Comparison of ENCODE assay signal across 25 mouse cellular contexts in the genomic region with DNA sequence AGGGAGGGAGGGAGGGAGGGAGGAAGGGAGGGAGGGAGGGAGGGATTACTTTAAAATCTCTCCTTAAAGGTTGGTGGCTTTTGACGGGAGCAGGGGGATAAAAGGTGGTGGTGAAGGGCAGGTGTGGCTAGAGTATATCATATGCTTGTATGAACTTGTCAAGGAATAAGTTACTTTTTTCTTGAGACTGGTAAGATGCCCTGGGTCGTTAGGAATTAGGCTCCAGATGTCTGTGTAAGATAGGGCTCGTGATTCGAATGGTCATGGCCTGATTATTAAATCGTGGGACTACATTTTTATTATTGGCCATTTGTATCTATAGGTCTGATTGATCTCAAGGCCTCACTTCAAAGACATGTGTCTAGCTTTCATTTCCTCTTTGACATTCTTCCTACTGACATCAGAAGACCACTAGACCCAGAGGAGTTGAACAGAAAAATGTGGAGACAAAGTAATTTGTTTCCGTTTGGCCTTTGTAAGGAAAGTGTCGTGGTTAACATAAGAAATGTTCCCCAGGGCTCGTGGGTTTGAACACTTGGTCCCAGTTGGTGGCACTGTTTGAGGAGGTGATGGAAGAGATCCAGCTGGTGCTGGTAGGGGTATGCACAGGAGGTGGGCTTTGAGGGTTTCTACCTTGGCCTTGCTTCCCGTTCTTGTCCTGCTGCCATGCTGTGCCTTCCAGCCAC. TPM values are rescaled to one million over a fixed set of nuclear protein-coding genes. Genes with fewer than 3 reads are reported as not detected.
DNase-seq lines count a peak whose midpoint lies in the region; ATAC-seq lines count a peak whose summit lies in the region.
"Had no signal": no experiment of that assay in that cellular context is flagged by ENCODE, and none has a peak within 500 bp of the region (broad histone marks: within the 10 kb centered on the region; RNA-seq: fewer than 3 reads in every experiment).

No protein-coding gene starts in this region.

- H3K36me3 ChIP-seq in macrophage (ENCODE audit: inconsistent target) = no peaks in the 10 kb centered on the region
- H3K36me3 ChIP-seq in hindbrain, embryonic 14.5 days (replicated peaks; ENCODE audit: control insufficient read depth, insufficient read depth) = no peaks in the 10 kb centered on the region
- H3K36me3 ChIP-seq: forebrain, embryonic 10.5 days; heart, embryonic 12.5 days; heart, embryonic 15.5 days; hindbrain, embryonic 15.5 days; intestine, embryonic 15.5 days had no signal

- ATAC-seq in hindbrain, embryonic 14.5 days (ENCODE audit: low FRiP score) = no peak
- ATAC-seq: activated CD4-positive, CD25-positive, alpha-beta regulatory T cell, adult 4 months; forebrain, embryonic 13.5 days; forebrain, embryonic 16.5 days; intestine, embryonic 15.5 days; Patski had no signal

- 42% methylated on average over 9 of the region's 9 CpGs for WGBS in macrophage (ENCODE audit: missing documents)
- 55% methylated on average over 9 of the region's 9 CpGs for WGBS in hindbrain, embryonic 14.5 days

- H3K4me3 ChIP-seq in macrophage (ENCODE audit: inconsistent target) = no peak overlapping the region
- H3K4me3 ChIP-seq in hindbrain, embryonic 14.5 days (replicated peaks; ENCODE audit: low read length) = no peak overlapping the region
- H3K4me3 ChIP-seq: forebrain, embryonic 10.5 days; forebrain, embryonic 13.5 days; heart, embryonic 12.5 days; heart, embryonic 15.5 days; hindbrain, embryonic 15.5 days; intestine, embryonic 15.5 days had no signal

- H3K9me3 ChIP-seq in hindbrain, embryonic 14.5 days (ENCODE audit: control insufficient read depth, low read length) = no peaks in the 10 kb centered on the region
- H3K9me3 ChIP-seq: forebrain, embryonic 10.5 days; forebrain, embryonic 13.5 days; heart, embryonic 12.5 days; heart, embryonic 15.5 days; hindbrain, embryonic 15.5 days; intestine, embryonic 15.5 days had no signal

- H3K9ac ChIP-seq in hindbrain, embryonic 14.5 days = no peak overlapping the region
- H3K9ac ChIP-seq: forebrain, embryonic 13.5 days; heart, embryonic 12.5 days; heart, embryonic 15.5 days; hindbrain, embryonic 15.5 days; intestine, embryonic 15.5 days had no signal

- DNase-seq in 3T3-L1 (ENCODE audit: low read depth, low spot score) (peak; percentile 58), A20 (ENCODE audit: low read depth, low spot score) (peak; percentile 48), R1 (ENCODE audit: low read depth, low spot score) (peak; percentile 23)
- DNase-seq in hindbrain, embryonic 14.5 days (ENCODE audit: low spot score) = no peak
- DNase-seq in gastrocnemius, adult 8-10 months (ENCODE audit: low spot score in 2 of 2) = no peak
- no peak for DNase-seq in left cerebral cortex, adult 11 months (ENCODE audit: low spot score)
- DNase-seq: adrenal gland, adult 8-10 months; adrenal gland, postnatal 25 days; cerebellum, adult 11 months; cerebellum, adult 2 months; cerebellum, postnatal 10 days; gastrocnemius, postnatal 14 days; heart, postnatal 10 days; heart, postnatal 4 days; kidney, adult 18-20 months had no signal

- peaks cover 24% of the 10 kb centered on the region; the same call in 1 of the 2 replicates for H3K79me2 ChIP-seq in macrophage (ENCODE audit: inconsistent target)

- peaks cover 9% of the 10 kb centered on the region for H3K4me1 ChIP-seq in hindbrain, embryonic 14.5 days (replicated peaks; ENCODE audit: control insufficient read depth, insufficient read depth, low read length)
- H3K4me1 ChIP-seq: intestine, embryonic 15.5 days had no signal

- H3K27me3 ChIP-seq in hindbrain, embryonic 14.5 days (ENCODE audit: control insufficient read depth, insufficient read depth, low read length) = no peaks in the 10 kb centered on the region
- H3K27me3 ChIP-seq: forebrain, embryonic 13.5 days; heart, embryonic 12.5 days; heart, embryonic 15.5 days; hindbrain, embryonic 15.5 days; intestine, embryonic 15.5 days; Patski had no signal

- H3K4me2 ChIP-seq in hindbrain, embryonic 14.5 days (replicated peaks) = no peak overlapping the region
- H3K4me2 ChIP-seq: forebrain, embryonic 13.5 days; heart, embryonic 12.5 days; heart, embryonic 15.5 days; hindbrain, embryonic 15.5 days; intestine, embryonic 15.5 days had no signal

- H3K27ac ChIP-seq in macrophage = peak overlapping the region; percentile 98
- H3K27ac ChIP-seq in hindbrain, embryonic 14.5 days = no peak overlapping the region
- H3K27ac ChIP-seq: forebrain, embryonic 10.5 days; forebrain, embryonic 13.5 days; heart, embryonic 15.5 days; hindbrain, embryonic 15.5 days; intestine, embryonic 15.5 days had no signal

RNA-seq across cellular contexts. Expression of a gene that starts 19.0 kb away (rescaled TPM):
- total RNA-seq in macrophage (2018; cell fraction: chromatin; rRNA removed) = 100 to 1,000 TPM in 13 of 26 experiments, 10 to 100 TPM in 13; 11.0 to 260 (median 108) TPM
- total RNA-seq in macrophage (2018; cell fraction: cytosol; rRNA removed) = 10 to 100 TPM; 14.9 to 49.5 (median 37.8) TPM
- 100 to 1,000 TPM in 2 of 26 experiments, 10 to 100 TPM in 24; 19.3 to 115 (median 57.5) TPM for total RNA-seq in macrophage (2018; cell fraction: nucleus; rRNA removed)
- polyA plus RNA-seq in macrophage (2018) = 37.8 to 67.1 TPM (median 51.1 TPM) in 3 replicates
- polyA plus RNA-seq in hindbrain, embryonic 14.5 days (2014; fragmentation: Nextera tagmentation; extraction: Ambion mirVana) = 18.9 and 22.6 TPM in 2 replicates
- 1 to 10 TPM; 1.5 to 4.6 (median 2.9) TPM for total RNA-seq in gastrocnemius, adult 8-10 months (2022)

Comparison
In these comparisons a context has a peak if more than half of its experiments do, and no peak if none do; other contexts are left out.
1. DNase-seq: peak in 3T3-L1 (single experiment), A20 (single experiment) and R1 (single experiment); none in hindbrain, embryonic 14.5 days (single experiment), gastrocnemius, adult 8-10 months (0 of 2) and left cerebral cortex, adult 11 months (single experiment).